Mouse (Mus musculus): ENCODE results near the gene BC030870. TPM values are rescaled to one million over a fixed set of nuclear protein-coding genes. Genes with fewer than 3 reads are reported as not detected.

Gene BC030870
- total RNA-seq, 2 experiments from 2014 or later, result not detected

DNA sequence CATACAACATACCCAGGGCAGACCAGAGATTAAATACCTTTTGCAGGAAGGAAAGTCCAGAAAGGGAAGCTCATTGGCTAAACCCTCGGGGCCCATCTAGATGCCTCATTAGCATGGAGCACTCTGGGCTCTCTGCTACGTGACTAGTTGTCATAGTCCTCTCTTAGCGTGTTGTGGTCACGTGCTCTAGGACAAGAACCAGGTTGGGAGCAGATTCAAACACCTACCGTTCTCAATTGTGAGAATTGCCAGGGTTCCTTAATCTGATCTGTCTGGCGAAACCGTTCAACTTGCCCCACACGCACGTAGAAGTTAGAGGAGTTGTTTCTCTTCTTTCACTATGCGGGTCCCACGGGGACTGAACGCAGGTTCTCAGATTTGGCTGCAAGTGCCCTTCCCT is 41.2 kb downstream of the BC030870 start:
- intact Hi-C loops (cut with DNase I), result no loop called here
- DNase-seq (ENCODE audit: extremely low spot score in 1 of 2, low spot score in 2 of 2), result no peak

DNA sequence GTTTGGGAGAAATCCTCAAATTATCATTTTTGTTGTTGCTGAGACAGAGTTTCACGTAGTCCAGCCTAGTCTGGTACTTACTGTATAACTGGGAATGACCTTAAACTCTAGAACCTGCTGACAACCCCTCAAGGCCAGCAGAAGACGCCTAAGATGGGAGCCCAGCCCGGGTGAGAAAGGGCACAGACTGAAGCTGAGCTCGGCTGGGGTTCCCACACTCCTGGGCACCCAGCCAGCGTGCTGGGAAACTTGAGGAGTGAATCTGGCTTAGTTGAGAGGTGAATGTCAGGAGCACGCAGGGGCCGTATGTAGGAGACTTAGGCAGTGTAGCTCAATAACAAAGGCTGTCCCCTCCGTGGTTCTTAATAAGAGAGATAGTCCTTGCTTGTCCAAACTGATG is 41.7 kb downstream of the BC030870 start:
- intact Hi-C loops (cut with DNase I), result no loop called here

DNA sequence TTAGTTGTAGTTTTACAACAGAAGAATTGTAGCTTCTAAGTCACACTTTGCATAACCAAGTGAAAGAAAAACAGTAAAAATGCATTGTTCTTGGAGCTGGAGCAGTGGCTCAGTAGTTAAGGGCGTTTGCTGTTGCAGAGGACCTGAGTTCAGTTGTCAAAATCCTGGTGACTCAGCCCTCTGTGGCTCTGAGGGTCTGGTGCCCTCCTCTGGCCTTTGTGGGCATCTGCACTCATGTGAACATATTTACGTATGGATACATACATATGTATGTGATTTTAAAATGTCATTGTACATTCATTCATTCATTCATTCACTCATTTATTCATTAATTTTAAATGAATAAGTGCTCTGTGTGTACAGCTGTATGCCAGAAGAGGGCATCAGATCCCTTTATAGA is 43.7 kb downstream of the BC030870 start:
- intact Hi-C loops (cut with DNase I), result no loop called here
- no peak for DNase-seq (ENCODE audit: extremely low spot score in 1 of 2, low spot score in 2 of 2)

More for the DNA sequence above, 41.7 kb downstream of the BC030870 start:
- peak in 1 of 2 experiments; percentile 26 for DNase-seq (ENCODE audit: extremely low spot score in 1 of 2, low spot score in 2 of 2)

DNA sequence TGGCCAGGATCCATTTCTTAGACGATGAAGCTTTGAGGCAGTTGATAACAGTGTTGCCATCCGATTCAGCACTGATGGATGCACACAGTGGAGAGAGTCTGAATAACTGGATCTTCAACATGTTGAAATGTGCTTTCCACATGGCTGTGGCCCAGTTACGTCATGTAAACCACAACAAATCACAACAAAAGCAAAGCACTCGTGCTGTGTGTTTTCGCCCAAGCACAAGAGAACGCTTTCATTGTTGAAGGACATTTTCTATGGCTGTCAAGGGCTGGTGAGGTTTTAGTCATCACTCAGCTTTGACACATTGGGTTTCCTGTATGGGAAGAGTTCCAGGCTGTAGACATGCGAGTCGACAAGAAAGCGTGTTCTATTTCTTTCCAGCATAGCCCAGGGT is 48.6 kb downstream of the BC030870 start:
- DNase-seq (ENCODE audit: extremely low spot score in 1 of 2, low spot score in 2 of 2), result no peak
- intact Hi-C loops (cut with DNase I), result no loop called here

DNA sequence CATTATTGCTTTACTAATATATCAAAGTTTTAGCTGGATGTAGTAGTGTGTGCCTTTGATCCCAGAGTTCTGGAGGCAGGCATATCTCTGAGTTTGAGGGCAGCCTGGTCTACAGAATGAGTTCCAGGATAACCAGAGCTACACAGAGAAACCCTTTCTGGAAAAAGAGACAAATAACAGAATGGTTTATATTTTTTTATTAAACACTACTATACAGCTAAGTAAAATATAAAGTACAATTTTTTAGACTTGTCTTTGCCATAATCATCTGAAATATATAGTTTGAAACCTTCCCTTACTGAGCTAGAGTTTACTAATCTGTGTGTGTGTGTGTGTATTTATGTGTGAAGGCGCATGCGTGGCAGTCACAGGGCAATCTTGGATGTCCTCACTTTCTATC is 54.6 kb downstream of the BC030870 start, which contains the start of gene Gm10663:
TSS of gene Gm10663 (plus strand) at position 301 of the 400 bp plus-strand sequence.
- DNase-seq (ENCODE audit: extremely low spot score in 1 of 2, low spot score in 2 of 2), result no peak
- intact Hi-C loops (cut with DNase I), result no loop called here

DNA sequence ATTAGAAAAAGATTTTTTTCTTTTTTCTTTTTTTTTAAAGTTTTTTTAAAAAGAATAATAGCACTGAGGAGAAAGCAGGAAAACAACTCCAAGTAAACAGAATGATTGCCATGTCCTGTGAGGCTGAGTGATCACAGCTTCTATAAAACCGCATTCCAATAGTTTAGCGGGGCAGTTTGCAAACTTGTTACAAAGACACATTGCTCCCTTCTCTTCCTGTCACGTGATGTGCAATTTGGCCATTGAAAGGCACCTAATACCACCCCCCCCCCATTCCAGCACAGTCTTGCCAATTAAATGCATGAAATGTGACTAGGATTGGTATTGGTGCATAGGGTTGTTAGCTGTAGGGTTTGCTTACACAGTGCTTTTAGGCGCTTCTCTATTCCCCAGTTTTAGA is 58.4 kb downstream of the BC030870 start:
- DNase-seq (ENCODE audit: extremely low spot score in 1 of 2, low spot score in 2 of 2), result no peak
- intact Hi-C loops (cut with DNase I), result no loop called here

DNA sequence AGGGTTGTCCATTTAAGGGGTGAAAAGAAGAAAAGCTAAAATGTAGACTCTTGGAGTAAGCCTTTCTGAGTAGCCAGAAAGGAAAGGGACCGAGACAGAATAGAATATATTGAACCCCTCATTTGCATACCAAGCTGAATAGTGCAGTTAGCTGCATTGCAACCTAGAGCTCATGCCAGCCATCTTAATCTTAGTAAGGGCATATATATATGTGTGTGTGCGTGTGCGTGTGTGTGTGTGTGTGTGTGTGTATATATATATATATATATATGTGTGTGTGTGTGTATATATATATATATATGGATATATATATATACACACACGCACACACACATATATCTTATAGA is 60.9 kb downstream of the BC030870 start:
- DNase-seq (ENCODE audit: extremely low spot score in 1 of 2, low spot score in 2 of 2), result no peak

DNA sequence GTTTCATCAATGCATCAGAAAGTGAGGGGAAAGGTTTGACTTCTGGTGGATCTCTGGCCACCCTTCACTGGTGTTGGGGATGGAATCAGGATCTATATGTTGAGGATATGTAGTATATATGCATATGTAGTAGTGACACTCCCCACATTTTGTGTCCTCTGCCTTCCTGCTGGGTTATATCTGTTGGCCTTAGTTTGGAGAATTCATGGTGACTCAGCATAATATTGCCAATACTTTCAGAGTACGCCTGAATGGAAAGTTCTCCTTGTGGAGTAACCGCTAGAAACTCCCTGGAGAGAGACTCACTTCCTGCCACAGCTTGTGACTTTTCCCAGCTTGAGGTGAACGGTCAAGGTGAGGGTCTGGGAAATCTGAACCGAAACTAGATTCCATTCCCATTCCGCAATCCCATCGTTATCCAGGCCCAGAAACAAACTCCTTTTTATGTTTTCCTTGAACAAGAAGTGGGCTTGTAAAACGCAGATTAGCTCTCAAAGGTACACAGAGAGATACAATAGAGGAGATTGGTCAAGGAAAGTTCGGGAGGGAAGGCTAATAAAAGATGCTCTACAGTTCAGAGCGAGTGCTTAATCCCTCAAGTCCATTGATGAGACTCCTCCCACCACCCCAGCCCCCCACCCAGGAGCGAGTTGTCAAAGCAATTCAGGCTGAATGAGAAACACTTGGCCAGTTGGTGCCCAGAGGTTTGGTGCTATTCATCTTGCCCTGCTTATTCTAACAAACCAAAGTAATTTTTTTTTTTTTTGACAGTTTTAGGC is 61.5 kb downstream of the BC030870 start:
- no peak for DNase-seq (ENCODE audit: extremely low spot score in 1 of 2, low spot score in 2 of 2)
- intact Hi-C loops (cut with DNase I), result no loop called here

More for the DNA sequence above, 60.9 kb downstream of the BC030870 start:
- intact Hi-C loops (cut with DNase I), result no loop called here

DNA sequence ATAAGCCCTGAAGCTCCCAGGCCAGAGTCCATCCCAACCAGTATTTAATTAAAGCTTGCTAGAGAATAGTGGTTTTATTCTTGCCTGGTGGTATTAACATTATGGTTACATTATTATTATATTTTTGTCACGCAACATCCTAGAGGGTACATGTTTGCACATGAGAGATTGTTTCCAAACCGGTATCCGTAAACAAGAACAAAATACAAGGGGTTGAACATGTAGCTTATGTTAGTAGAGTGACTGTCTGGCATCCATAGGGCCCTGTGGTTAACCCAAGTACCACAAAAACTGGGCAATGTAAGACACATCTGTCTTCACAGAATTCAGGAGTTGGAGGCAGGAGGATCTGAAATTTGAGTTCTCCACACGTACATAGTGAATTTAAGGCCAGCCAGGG is 62.3 kb downstream of the BC030870 start:
- DNase-seq (ENCODE audit: extremely low spot score in 1 of 2, low spot score in 2 of 2), result no peak
- intact Hi-C loops (cut with DNase I), result no loop called here

DNA sequence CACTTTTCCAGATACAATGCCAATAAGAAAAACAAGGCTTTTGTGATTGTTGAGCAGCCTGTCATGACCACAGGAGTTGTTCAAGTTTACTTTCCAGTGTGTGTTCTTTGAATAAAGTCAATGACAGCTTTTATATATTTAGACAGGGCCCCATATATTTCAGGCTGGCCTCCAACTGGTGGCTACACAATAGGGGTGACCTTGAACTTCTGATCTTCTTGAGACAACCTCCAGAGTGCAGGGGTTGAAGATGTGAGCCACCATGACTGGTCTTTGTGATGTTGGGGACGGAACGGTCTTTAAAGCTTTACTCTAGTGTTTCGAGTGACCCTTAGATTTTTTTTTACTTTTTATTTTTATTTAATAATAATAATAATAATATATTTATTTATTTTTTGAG is 63.7 kb downstream of the BC030870 start:
- intact Hi-C loops (cut with DNase I), result no loop called here
- DNase-seq (ENCODE audit: extremely low spot score in 1 of 2, low spot score in 2 of 2), result no peak

DNA sequence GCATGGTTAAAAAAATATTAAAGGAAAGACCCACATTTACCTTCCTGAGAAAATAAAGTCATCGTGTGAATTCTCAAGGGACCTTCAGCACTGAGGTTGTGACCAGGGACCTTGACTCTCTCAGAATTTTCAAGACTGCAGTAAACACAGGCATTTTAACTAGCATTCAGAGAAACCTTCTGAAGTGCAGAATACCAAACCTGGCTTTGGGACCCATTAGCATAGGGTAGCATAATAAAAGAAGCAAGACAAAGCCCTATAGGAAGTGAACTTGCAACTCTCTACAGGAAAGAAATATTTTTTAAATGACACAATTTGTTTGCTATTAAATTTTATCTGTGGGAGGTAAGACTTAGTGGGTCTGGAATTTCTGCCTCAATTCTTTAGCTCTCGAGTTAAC is 65.3 kb downstream of the BC030870 start:
- intact Hi-C loops (cut with DNase I), result no loop called here
- no peak for DNase-seq (ENCODE audit: extremely low spot score in 1 of 2, low spot score in 2 of 2)

DNA sequence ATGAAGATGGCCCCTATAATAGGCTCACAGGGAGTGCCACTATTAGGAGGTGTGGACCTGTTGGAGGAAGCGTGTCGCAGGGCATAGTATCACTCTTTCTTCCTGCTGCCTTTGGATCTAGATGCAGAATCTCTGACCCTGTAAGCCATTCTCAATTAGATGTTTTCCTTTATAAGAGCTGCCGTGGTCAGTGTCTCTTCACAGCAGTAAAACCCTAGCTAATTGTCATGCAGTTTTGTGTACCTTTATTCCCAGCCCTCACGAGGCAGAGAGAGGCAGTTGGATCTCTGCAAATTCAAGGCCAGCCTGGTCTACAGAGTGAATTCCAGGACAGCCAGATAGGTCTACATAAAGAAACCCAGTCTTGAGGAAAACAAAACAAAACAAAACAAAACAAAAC is 67.2 kb downstream of the BC030870 start:
- DNase-seq (ENCODE audit: extremely low spot score in 1 of 2, low spot score in 2 of 2), result no peak
- intact Hi-C loops (cut with DNase I), result no loop called here

DNA sequence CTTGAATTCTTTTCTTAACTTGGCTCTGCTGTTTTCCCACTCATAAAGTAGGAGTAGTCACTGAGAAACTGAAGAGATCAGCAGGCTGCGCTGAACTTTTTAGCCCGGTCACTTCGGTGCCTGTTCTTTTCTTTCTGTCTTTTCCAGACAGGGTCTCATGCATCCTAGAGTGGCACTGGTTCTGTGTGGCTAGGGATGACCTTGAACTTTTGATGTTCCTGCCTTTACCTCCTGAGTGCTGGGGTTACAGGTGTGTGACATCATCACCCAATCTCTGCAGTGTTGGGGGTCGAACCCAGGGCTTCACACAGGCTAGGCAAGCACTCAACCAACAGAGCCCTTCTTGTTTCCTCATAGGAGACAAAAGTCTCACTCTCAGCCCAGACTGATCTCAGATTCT is 72.6 kb downstream of the BC030870 start:
- intact Hi-C loops (cut with DNase I), result no loop called here
- no peak for DNase-seq (ENCODE audit: extremely low spot score in 1 of 2, low spot score in 2 of 2)

DNA sequence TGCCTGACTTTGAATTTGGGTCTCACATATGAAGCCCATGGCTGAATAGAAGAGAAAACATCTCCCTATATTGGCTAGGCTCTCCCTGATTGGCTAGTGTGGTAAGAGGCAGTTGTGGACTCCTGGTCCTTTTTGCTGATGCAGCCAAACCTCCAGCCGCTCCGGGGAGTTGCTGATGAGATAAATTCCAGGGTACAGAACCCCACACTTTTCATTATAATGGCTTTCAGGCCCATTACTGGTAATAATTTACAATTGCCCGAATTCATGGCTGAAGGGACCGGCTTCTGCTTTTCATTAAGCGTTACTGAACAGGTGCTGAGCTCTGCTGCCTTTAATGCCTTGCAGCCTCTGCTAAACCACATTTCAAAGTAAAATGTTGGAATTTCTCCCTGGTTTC is 75.4 kb downstream of the BC030870 start:
- intact Hi-C loops (cut with DNase I), result no loop called here
- DNase-seq (ENCODE audit: extremely low spot score in 1 of 2, low spot score in 2 of 2), result no peak

DNA sequence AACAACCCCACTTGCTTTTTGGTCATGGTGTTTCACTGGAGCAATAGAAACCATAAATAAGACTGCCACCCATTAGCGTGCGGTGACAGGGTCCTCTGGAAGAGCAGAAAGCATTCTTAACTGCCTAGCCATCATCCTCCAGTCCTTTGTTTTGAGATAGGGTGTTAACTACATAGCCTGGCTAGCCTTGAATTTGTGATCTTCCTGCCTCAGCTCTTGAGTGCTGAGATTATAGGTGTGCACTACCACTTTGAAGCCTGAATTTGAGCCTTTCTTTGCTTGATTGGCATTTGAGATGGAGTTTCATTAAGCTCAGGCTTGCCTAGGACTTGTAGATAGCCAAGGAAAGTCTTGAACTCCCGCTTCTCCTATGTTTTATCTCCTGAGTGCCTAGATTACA is 75.8 kb downstream of the BC030870 start:
- no peak for DNase-seq (ENCODE audit: extremely low spot score in 1 of 2, low spot score in 2 of 2)
- intact Hi-C loops (cut with DNase I), result no loop called here

DNA sequence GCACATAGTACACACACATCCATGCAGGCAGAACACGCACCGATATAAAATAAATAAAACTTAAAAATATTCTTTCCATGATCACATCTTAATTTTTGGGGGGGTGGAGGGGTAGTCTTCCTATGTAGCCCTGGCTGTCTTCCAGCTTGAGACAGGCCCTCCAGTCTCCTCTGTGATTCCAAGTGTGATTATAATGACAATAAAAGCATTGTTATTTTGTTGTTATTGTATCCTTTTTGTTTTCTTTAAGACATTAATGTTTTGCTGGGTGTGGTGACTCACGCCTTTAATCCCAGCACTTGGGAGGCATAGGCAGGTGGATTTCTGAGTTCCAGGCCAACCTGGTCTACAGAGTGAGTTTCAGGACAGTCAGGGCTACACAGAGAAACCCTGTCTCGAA is 81.6 kb downstream of the BC030870 start:
- DNase-seq (ENCODE audit: extremely low spot score in 1 of 2, low spot score in 2 of 2), result no peak
- intact Hi-C loops (cut with DNase I), result no loop called here

DNA sequence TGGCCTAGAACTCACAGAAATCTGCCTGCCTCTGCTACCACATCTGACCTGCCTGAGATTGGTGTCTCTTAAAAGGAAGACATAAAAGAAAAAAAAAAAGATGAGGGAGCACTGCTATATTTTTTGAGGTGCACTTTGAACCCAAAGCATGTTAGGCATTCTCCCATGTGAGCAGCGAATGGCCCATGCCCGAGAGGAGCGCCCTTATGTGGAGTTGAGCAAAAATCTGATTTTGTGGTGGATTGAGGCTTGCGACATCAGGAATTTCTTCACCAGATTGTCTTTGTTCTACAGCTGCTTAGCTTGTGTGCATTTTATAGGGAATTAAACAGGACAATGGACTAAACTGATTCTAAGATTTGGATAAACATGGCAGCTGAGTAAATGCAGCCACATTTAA is 82.2 kb downstream of the BC030870 start:
- no peak for DNase-seq (ENCODE audit: extremely low spot score in 1 of 2, low spot score in 2 of 2)
- intact Hi-C loops (cut with DNase I), result no loop called here

DNA sequence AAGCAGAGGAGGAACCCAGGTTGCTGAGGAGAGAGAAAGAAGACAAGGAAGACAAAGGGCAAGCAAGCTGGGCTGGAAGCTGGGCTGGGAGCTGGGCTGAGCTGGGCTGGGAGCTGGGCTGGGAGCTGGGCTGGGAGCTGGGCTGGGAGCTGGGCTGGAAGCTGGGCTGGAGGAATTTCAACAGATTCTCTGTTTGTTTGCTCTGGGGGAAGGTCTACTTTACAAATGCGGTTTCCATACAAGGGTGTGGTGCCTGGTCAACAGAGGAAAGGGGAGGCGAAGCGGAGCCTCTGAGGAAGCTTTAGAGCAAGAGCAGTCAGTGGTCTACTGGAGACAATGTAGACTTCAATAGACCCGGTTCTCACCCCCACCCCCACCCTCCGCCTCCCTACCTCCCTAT is 82.8 kb downstream of the BC030870 start:
- no peak for DNase-seq (ENCODE audit: extremely low spot score in 1 of 2, low spot score in 2 of 2)
- intact Hi-C loops (cut with DNase I), result no loop called here

DNA sequence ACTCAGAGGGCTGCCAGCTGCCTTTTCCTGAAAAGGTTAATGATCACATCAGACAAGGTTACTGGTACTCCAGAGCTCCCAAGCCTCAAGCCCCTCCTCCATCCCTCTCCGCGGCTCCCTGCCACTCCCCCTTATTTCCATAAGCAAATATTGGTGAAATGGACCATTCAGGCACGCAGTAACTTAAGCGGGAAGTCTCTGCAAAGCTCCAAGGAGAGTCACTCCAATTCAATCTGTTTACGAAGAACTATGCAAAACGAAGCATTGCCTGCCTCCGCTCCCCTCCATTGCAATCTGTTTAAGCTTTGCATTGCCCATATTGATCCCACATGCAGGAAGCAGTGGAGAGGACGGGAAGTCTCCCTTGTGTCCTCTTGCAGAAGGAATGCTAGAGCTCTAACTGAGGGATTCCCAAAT is 92.2 kb downstream of the BC030870 start, which contains the start of gene Apela:
TSS of gene Apela (minus strand) at position 220 of the 417 bp plus-strand sequence.
- no peak for DNase-seq (ENCODE audit: extremely low spot score in 1 of 2, low spot score in 2 of 2)
- intact Hi-C loops (cut with DNase I), result no loop called here

Measured in left cerebral cortex, postnatal 10 days (tissue).